Mouse (Mus musculus) heart, embryonic 14.5 days (tissue): Measurements from ENCODE around the gene Tmc1. TPM values are rescaled to one million over a fixed set of nuclear protein-coding genes. Genes with fewer than 3 reads are reported as not detected.

Experiments
- ATAC-seq: fragments of 200-750 bp; cut with Nextera tagmentation; 2 replicates; pipeline ENCODE4 v1.8.0; 2017; ENCODE audit warnings: low read depth, moderate TSS enrichment; ENCODE audit not compliant: insufficient number of reproducible peaks, insufficient read depth, low FRiP score
- H3K27ac ChIP-seq, 2 experiments: fragments of 200-500 bp in 1 of 2; fragments of 300-500 bp in 1 of 2; sonication (generic) in 1 of 2; replicated peaks in 1 of 2; 2 replicates each; pipeline ENCODE4 v1.5.1; 2012 to 2014; ENCODE audit warnings: low read depth in 2 of 2, low read length in 2 of 2, control low read depth in 1 of 2, mild to moderate bottlenecking in 1 of 2, mixed read lengths in 1 of 2; ENCODE audit not compliant: control insufficient read depth in 1 of 2, insufficient read depth in 1 of 2
- H3K27me3 ChIP-seq: fragments of 300-500 bp; sonication (generic); 2 replicates; pipeline ENCODE4 v1.6.1; 2014; ENCODE audit warnings: mild to moderate bottlenecking, low read length, control low read depth; ENCODE audit not compliant: control insufficient read depth, insufficient read depth
- H3K36me3 ChIP-seq: fragments of 300-500 bp; sonication (generic); 2 replicates; pipeline ENCODE4 v1.6.1; 2014; ENCODE audit warnings: mild to moderate bottlenecking, control low read depth, low read length, mixed read lengths; ENCODE audit not compliant: control insufficient read depth, insufficient read depth
- H3K4me1 ChIP-seq, 2 experiments: fragments of 200-500 bp in 1 of 2; fragments of 300-500 bp in 1 of 2; sonication (generic) in 1 of 2; 2 replicates each; pipeline ENCODE4 v1.6.1; 2012 to 2014; ENCODE audit warnings: low read length in 2 of 2, control low read depth in 1 of 2, mixed read lengths in 1 of 2; ENCODE audit not compliant: control insufficient read depth in 2 of 2, insufficient read depth in 2 of 2
- H3K4me2 ChIP-seq: fragments of 300-500 bp; sonication (generic); 2 replicates; pipeline ENCODE4 v1.6.1; 2014; ENCODE audit warnings: mild to moderate bottlenecking, low read length
- H3K4me3 ChIP-seq, 2 experiments: fragments of 200-500 bp in 1 of 2; fragments of 300-500 bp in 1 of 2; sonication (generic) in 1 of 2; 2 replicates each; pipeline ENCODE4 v1.5.1; 2012 to 2014; ENCODE audit warnings: low read length in 2 of 2, mild to moderate bottlenecking in 2 of 2, control low read depth in 1 of 2, low read depth in 1 of 2, moderate library complexity in 1 of 2; ENCODE audit not compliant: control insufficient read depth in 1 of 2, insufficient read depth in 1 of 2
- H3K9ac ChIP-seq: fragments of 300-500 bp; sonication (generic); 2 replicates; pipeline ENCODE4 v1.6.1; 2014; ENCODE audit warnings: mild to moderate bottlenecking, low read length
- H3K9me3 ChIP-seq: fragments of 300-500 bp; sonication (generic); 2 replicates; pipeline ENCODE4 v1.6.1; 2016; ENCODE audit warnings: low read length, control low read depth; ENCODE audit not compliant: control insufficient read depth
- WGBS: fragments of 180-500 bp; shearing (Covaris S2); extraction: QIAGEN DNeasy Blood & Tissue Kit; methylation state at CpG from one replicate; pipeline ENCODE4 v1.1.7; 2014; 5-methylcytosine and 5-hydroxymethylcytosine counted together
- polyA plus RNA-seq: library from polyadenylated mRNA; unstranded; fragments of >200 nt; fragmentation: Nextera tagmentation; extraction: Ambion mirVana; gene quantifications from 2 replicates; pipeline ENCODE4 v1.2.1, GENCODE M21; 2014

Tmc1 gene
- polyA plus RNA-seq, 1 experiment from 2014 or later = not detected

- H3K27me3 ChIP-seq = no peaks in the 10 kb centered on the region
- H3K36me3 ChIP-seq = no peaks in the 10 kb centered on the region
- H3K4me2 ChIP-seq = no peak overlapping the region
- WGBS = 49% methylated on average over 4 of the region's 4 CpGs
- H3K4me1 ChIP-seq = no peaks in the 10 kb centered on the region
- H3K9ac ChIP-seq = no peak overlapping the region
- ATAC-seq = no peak
- H3K9me3 ChIP-seq = no peaks in the 10 kb centered on the region
- H3K27ac ChIP-seq = no peak overlapping the region
- no peak overlapping the region for H3K4me3 ChIP-seq
These were observed 192.2 kb downstream of the Tmc1 start for GRCm38 (mm10) chr19:20761675-20762426.

- no peak overlapping the region for H3K4me2 ChIP-seq
- H3K4me3 ChIP-seq = no peak overlapping the region
- no peak overlapping the region for H3K9ac ChIP-seq
- no peaks in the 10 kb centered on the region for H3K27me3 ChIP-seq
- H3K27ac ChIP-seq = no peak overlapping the region
- H3K9me3 ChIP-seq = no peaks in the 10 kb centered on the region
- no peak for ATAC-seq
- no peaks in the 10 kb centered on the region for H3K36me3 ChIP-seq
- WGBS = 43% methylated on average over 3 of the region's 3 CpGs
- no peaks in the 10 kb centered on the region for H3K4me1 ChIP-seq
These were observed 192.9 kb downstream of the Tmc1 start for GRCm38 (mm10) chr19:20761119-20761518.

GRCm38 (mm10) chr19:20744630-20745029, 209.4 kb downstream of the Tmc1 start:
- no peaks in the 10 kb centered on the region for H3K4me1 ChIP-seq
- no peak for ATAC-seq
- no peak overlapping the region for H3K27ac ChIP-seq
- 67% methylated on average over 1 of the region's 1 CpGs for WGBS
- H3K4me2 ChIP-seq = no peak overlapping the region
- no peaks in the 10 kb centered on the region for H3K27me3 ChIP-seq
- no peaks in the 10 kb centered on the region for H3K36me3 ChIP-seq
- H3K9me3 ChIP-seq = no peaks in the 10 kb centered on the region
- no peak overlapping the region for H3K9ac ChIP-seq
- H3K4me3 ChIP-seq = no peak overlapping the region

Other genes starting within 250 kb of the Tmc1 start
- gene Aldh1a7, start 226.6 kb downstream of the Tmc1 start, polyA plus RNA-seq = 0.50 and 1.1 TPM in 2 replicates